Mouse (Mus musculus): ENCODE results near the gene Prrx2. TPM values are rescaled to one million over a fixed set of nuclear protein-coding genes. Genes with fewer than 3 reads are reported as not detected.

The Prrx2 gene
- total RNA-seq, 2 experiments from 2014 or later: 0.33 to 1.8 TPM

GRCm38 (mm10) chr2:30864968-30865381, 30.2 kb downstream of the Prrx2 start:
- no peak for DNase-seq (ENCODE audit: low spot score in 2 of 2)

DNA sequence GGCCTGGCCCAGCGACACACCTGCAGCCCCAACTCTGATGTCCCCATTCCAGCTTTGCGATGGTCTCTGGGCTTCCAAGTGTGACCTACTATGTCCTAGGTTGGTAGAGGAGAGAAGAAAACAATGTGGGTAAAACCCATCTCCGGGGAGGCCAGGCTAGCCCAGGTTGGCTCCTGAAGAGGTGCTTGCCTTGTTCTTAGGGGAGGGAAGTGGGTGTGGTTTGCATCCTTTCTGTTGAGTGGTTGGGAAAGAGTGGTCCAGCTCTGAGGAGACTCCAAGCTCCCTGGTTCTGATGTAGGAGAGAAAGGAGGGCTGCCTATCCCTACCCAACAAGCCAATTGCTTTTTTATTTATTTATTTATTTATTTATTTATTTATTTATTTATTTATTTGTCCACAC, 30.7 kb downstream of the Prrx2 start:
- DNase-seq (ENCODE audit: low spot score in 2 of 2): no peak

GRCm38 (mm10) chr2:30870863-30871262, 36.1 kb downstream of the Prrx2 start:
- no peak for DNase-seq (ENCODE audit: low spot score in 2 of 2)

DNA sequence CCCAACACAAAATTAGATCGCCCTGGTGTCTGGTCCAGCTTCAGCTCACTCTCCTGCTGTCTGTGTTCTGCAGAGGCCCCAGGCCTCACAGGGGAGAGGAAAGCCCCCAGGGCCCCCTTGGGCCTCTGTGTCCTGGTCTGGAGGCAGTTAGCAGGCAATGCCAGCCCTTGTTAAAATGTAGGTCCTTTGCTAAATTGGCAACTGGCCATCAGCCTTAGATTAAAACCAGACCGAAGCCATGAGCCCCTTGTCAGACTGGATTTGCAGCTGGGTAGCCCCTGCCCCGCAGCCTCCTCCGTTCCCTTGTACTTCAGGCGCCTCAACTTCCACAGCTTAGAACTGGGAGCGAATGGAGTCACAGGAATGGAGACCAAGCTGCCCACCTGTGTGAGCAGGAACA, 37.9 kb downstream of the Prrx2 start:
- DNase-seq (ENCODE audit: low spot score in 2 of 2): no peak

- no peak for DNase-seq (ENCODE audit: low spot score in 2 of 2)
Measured at GRCm38 (mm10) chr2:30874445-30874844, 39.7 kb downstream of the Prrx2 start.

DNA sequence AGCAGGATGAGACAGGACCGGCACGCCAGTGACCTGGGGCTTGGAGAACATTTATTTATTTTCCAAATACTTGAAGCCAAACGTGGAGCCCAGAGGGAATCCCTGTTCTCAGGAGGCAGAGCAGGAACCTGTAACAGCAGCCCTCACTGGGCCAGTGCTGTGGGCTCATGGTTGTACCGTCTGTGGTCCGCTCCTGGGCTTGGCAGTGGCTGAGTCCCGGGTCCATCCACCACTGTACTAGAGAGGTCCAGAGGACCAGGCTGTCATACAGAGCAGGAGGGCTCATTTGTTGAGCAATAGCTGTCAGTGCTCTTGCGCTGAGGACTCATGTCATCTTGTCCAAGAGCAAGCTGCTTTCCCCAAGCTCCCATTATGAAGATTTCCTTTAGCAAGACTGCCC, 40.3 kb downstream of the Prrx2 start:
- no peak for DNase-seq (ENCODE audit: low spot score in 2 of 2)

DNA sequence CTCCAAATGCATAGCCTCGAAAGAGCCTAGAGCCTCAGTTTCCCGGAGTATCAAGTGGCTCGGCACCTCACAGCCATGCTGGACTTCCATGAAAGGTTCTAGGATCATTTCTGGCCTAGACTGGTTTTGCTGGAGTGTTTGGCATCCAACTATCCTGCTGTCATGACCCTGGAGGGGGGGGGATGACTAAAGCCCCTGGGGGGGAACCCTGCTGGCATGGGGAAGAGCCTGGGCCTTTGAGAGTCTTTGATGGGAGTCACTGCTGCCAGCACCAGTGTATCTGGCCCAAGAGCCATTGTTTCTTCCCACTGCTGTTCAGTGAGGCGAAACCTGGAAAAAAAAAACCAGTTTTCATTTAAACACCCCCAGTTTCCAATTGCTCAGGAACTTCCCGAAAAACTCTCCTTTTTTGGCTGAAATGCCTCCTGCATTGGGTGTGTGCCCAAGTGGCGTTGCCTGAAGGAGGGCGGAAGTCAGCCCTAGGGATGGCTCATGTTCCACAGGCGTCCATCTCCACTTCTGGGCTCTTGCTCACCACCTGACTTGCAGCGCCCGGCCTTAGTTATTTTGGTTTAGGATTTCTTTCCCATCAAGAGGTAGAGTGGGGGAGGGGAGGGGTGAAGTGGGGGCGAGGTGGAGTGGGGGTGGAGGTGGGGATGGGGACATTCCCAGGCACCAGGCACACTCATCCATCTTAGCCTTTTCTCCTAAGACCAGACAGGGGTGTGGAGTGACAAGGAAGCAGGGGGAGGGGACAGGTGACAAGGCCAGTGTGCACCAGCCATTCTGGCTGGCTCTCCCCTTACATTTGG, 41.1 kb downstream of the Prrx2 start:
- DNase-seq (ENCODE audit: low spot score in 2 of 2): no peak

DNA sequence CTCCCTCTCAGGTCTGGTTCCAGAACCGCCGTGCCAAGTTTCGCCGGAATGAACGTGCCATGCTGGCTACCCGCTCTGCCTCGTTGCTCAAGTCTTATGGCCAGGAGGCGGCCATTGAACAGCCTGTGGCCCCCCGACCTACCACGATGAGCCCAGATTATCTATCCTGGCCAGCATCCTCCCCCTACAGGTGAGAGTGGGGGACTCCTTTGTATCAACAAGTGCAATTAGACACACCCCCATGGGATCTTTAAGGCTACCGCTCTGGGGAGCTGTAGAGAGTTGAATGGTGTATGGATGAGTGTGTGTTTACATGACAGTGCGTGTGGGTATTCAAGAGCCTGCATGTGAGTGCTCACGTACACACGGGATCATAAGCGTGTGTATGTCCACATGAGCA, 44.7 kb downstream of the Prrx2 start:
- no peak for DNase-seq (ENCODE audit: low spot score in 2 of 2)

GRCm38 (mm10) chr2:30881215-30881614, 46.4 kb downstream of the Prrx2 start:
- DNase-seq (ENCODE audit: low spot score in 2 of 2): no peak

- no peak for DNase-seq (ENCODE audit: low spot score in 2 of 2)
Measured at GRCm38 (mm10) chr2:30884852-30885373, 50.1 kb downstream of the Prrx2 start.

GRCm38 (mm10) chr2:30885453-30886163, 50.8 kb downstream of the Prrx2 start:
- no peak for DNase-seq (ENCODE audit: low spot score in 2 of 2)

DNA sequence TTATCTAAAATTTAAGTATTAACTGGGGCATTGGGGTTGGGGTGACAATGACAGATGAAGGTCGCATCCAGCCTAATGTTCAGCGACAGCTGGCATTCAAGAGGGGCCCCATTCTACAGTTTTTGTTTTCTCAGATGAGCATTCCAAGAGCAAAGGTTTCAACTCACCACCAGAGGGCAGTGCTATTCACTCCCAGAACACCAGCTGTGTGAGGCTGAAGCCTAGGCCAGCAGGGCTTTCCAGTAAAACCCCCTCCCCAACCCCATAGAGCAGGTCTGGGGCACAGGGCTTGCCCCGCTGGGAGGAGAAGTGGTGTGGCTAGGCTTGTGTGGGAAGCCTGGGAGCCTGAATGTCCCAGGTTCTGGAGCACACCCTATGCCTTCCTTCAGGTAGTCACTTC, 56.2 kb downstream of the Prrx2 start:
- DNase-seq (ENCODE audit: low spot score in 2 of 2): peak; percentile 43 to 44

DNA sequence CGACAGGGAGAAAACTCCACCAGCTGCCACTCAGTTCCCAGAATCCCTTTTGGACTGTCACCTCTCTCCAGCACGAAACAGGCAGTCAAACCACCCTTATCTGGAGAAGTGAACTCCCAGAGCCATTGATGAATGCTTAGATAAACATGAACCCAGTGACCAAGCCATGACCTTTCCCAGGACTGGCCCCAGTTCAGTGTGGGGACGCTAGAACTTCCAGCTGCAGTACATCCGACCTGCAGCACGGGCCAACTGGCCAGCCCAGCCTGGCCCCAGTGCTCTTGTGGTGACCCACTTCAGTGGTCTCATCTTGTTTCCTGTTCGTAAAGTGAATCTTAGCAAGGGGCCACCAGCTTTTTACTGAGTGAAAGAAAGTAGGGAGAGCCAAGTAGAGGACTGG, 58.6 kb downstream of the Prrx2 start:
- DNase-seq (ENCODE audit: low spot score in 2 of 2): no peak

GRCm38 (mm10) chr2:30893946-30894345, 59.2 kb downstream of the Prrx2 start:
- DNase-seq (ENCODE audit: low spot score in 2 of 2): no peak

GRCm38 (mm10) chr2:30897291-30897690, 62.5 kb downstream of the Prrx2 start:
- no peak for DNase-seq (ENCODE audit: low spot score in 2 of 2)

DNA sequence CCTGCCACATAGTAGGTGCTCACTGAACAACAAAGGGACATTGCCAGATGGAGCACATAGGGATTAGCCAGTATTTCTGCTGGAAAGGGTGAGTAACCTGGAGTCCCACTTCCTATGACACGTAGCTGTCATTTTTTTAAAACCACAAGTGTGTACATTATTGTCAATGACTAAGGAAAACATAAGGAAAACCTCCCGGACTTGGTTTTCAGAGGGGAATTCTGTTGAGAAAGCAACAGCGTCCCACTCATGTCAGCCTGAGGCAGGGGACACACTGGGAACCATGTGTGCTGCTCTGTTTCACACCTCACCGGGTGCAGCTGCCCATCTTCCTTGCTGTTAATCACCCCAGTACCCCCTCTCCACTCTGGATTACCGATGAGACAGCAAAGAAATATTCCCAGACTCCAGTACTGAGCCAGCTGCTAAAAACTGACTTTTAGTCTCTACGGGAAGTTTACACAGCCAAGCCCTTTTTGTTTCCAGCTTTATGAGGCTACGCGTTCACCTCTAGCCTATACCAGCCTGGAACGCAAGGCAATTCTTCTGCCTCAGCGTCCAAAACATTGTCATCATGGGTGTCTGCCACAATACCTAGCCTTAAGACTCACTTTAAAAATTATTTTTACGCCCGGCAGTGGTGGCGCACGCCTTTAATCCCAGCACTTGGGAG, 64.8 kb downstream of the Prrx2 start:
- DNase-seq (ENCODE audit: low spot score in 2 of 2): no peak

GRCm38 (mm10) chr2:30901646-30902160, 66.9 kb downstream of the Prrx2 start:
- no peak for DNase-seq (ENCODE audit: low spot score in 2 of 2)

- no peak for DNase-seq (ENCODE audit: low spot score in 2 of 2)
Measured at GRCm38 (mm10) chr2:30902256-30902655, 67.5 kb downstream of the Prrx2 start.

- no peak for DNase-seq (ENCODE audit: low spot score in 2 of 2)
Measured at GRCm38 (mm10) chr2:30902726-30903722, 68.3 kb downstream of the Prrx2 start.

DNA sequence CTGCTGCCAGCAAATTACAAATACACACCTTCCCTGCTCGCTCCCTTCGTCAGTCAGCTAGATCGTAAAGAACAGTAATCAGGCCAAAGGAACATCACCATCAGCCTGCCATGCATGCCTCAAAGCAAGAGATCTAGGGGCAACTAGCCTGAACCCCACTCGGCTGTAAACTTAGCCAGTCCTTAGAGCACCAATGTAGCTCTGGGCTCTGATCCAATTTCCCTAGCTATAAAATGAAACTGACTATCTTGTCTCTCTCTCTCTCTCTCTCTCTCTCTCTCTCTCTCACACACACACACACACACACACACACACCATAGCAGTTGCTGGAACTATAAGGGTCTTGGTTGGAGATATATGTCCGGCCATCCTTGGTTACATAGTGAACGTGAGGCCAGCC, 69.5 kb downstream of the Prrx2 start:
- DNase-seq (ENCODE audit: low spot score in 2 of 2): no peak
